Mouse (Mus musculus) bone marrow, adult 2 months (tissue): ENCODE measurements around the gene Hibadh.

ENCODE experiments used
- CTCF ChIP-seq: fragments of 200-500 bp; IDR thresholded peaks from 2 replicates; pipeline ENCODE4 v1.5.1; 2011; ENCODE audit warnings: low read length, control low read depth; ENCODE audit not compliant: control insufficient read depth, insufficient read depth
- POLR2A ChIP-seq: fragments of 200-500 bp; IDR thresholded peaks from 2 replicates; pipeline ENCODE4 v1.6.1; 2011; ENCODE audit warnings: low read depth, mild to moderate bottlenecking, control low read depth, low read length, borderline replicate concordance; ENCODE audit not compliant: control insufficient read depth

GRCm38 (mm10) chr6:52505777-52506755 is 134.1 kb downstream of the Hibadh start:
- no peak for TF ChIP-seq POLR2A
- TF ChIP-seq CTCF: no peak
